Mouse (Mus musculus) urinary bladder, postnatal 4 days (tissue): ENCODE data around the gene Erv3.
A peak's percentile ranks its signal among the peaks of the same experiment; 100 is the strongest.

Experiments
- DNase-seq, 2 experiments: peaks; one replicate each; pipeline ENCODE4 v3.0.0; 2021 to 2022; ENCODE audit warnings: low spot score in 2 of 2

Gene Erv3

DNA sequence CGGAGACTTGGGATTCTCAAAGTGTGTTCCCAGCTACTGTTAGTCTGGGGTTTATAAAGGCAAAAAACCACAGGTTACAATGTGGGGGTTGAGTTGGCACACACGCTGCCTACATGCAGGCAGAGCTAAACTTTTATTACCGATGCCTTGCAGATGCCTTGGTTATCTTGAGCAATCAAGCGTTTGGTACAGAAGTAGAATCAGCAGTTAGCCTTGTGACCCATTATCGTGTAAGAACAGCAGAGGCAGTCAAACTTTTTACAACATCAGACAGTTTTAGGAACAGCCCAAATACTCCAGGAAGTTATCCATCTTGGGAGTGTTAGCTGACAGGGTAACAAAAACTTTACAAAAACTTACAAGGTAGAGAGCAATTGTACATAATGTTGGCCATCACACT, at the start of gene Erv3:
Gene Erv3, minus strand, starts transcription at position 27 of the 400 bp plus-strand sequence.
- DNase-seq: no peak

GRCm38 (mm10) chr2:131908906-131909305, 49.4 kb upstream of the Erv3 start:
- DNase-seq: no peak

DNA sequence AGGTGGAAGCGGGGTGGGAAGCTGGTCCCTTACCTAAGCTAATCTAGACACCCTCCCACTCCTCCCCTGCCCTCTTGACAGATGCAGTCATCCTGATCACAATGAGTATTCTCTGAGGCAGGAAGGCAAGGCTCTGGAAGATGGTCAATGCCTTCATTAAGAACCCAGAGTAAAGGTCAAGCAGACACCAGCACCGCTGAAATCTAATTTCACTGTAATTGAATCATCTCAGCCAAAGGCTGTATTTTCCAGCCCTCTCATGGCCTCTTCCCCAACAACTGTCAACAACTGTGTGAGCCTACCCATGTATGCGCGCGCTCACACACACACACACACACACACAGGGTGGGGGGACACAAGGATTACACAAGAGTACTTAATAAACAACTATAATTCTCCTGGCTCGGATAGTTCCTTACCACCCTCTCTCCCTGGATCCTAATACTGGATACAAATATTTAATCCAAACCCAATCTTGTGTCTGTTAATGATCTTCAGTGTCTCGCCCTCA, 48.9 kb upstream of the Erv3 start:
- no peak for DNase-seq

DNA sequence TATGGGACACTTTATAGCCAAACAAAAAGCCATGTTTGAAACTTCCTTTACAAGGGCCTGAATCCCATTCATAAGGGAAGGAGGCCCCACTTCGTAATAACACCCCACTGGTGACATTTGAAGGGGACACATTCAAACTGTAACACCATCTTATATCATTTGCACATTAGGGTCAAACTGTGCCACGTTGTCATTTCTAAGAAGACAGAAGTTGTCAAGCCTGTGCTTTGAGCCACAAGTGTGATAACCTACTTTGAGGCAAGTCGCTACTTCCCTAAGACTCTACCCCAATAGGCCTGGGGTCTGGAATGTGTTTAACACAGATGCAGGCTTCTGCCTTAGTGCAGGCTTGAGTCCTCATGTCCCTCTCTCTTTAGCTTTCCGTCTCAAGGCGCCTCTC, 47.8 kb upstream of the Erv3 start:
- DNase-seq: no peak

- DNase-seq: no peak
Measured at GRCm38 (mm10) chr2:131906846-131907245, 47.3 kb upstream of the Erv3 start.

- no peak for DNase-seq
Measured at GRCm38 (mm10) chr2:131906266-131906665, 46.7 kb upstream of the Erv3 start.

DNA sequence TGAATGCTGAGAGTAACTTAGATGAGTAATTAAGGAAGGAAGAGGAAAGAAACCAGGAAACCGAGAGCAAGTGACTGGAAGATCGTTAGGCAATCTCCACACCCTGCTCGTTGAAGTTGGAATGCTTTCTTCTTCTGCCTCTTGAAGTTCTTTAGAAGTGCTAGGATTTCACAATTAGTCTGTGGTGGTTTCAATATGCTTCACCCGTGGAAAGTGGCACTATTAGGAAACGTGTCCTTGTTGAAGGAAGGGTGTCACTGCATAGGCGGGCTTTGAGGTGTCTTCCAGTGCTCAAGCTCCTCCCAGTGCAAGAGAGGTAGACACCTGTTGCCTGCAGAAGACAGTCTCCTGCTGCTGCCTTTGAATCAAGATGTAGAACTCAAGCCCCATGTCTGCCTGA, 46.2 kb upstream of the Erv3 start:
- no peak for DNase-seq

DNA sequence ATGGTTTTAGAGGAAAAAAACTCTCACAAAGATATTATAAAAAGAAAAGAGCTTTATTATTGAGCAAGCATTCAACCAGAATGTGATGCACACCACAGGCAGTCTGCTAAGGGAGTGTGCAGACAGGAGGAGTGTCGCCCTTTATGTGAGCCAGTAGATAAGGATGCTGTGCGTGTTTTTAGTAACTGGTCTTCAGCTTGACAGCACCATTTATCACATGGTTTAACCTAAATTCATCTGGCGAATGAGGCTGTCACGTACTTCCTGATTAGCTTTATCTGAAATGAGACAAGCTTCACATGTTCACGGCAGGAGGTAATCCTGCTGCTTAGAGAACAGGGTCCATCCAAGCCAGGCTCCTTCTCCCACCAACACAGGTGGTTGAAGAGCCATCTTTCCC, 45.5 kb upstream of the Erv3 start:
- DNase-seq: no peak

DNA sequence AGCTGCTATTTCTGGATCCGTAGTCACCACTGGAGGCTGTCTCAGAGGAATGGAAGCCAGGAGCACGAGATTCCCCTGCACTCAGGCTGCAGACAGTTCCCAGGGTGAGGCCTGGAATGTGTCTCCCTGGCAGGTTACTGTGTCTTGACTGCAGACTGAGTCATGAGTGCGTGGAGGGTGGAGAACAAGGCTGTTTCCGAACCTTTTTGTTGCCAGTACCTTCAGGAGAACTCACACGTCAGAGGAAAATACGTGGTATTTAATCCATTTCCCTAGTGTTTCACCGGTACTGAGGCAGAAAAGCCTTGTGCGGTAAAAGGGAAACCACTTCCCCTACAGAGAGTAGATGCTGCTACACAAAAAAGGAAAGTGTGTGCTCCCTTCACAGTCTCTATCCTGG, 43.3 kb upstream of the Erv3 start:
- DNase-seq: peak in 1 of 2 experiments; percentile 48

DNA sequence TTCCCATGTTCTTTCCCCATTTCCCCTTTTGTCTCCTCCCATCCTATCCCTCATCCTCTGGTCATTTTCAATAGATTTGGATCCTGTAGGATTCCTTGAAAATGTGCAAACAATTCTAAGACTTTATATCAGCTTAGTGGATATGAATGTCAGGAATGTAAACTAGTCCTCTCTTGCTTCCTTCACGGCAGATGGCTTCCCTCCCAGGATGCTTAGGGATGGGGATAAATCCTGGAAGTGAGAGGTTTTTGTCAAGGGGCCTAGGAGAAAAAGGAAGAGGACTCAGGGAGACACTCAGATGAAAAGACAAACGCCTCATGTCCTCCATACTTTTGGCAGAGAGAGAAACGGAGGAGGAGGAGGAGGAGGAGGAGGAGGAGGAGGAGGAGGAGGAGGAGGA, 42.9 kb upstream of the Erv3 start:
- DNase-seq: no peak

- DNase-seq: no peak
Measured at GRCm38 (mm10) chr2:131897336-131898109, 38.0 kb upstream of the Erv3 start.

DNA sequence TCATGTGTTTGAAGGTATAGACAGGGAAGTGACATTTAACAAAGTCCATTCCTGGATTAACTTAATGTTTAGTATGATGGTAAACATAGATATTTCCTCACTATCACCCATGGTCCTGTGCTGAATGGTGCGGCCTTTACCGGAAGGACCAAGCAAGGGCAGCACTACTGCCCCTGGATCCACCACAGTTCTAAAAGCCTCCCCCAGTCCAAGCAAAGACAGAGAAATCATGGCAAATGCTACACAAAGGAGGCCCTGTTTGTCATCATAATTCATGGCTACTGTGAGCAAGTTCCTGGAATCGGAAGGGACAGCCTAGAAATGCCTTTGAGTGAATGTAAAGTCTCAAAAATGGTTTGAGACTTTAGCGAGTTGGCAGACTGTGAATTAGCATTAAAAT, 36.5 kb upstream of the Erv3 start:
- DNase-seq: no peak

GRCm38 (mm10) chr2:131895106-131895505, 35.6 kb upstream of the Erv3 start:
- DNase-seq: no peak

DNA sequence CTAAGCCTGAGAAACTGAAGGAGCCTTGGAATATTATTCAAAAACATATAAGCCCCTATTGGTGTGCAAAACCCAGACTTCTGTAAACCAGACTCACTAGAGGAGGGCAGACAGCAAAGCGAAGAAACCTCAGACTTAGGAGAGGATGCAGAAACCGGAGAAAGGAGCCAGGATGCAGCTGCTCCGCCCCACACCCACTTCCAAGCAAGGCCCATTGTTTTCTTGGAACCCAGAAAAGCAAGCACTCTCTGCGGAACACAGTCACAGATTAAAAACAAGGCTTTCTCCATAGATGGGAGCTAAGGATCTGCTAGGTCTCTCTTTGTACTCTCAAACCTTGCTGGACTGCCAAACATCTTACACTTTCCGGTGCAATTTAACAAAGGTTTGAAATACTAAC, 33.0 kb upstream of the Erv3 start:
- DNase-seq: no peak

DNA sequence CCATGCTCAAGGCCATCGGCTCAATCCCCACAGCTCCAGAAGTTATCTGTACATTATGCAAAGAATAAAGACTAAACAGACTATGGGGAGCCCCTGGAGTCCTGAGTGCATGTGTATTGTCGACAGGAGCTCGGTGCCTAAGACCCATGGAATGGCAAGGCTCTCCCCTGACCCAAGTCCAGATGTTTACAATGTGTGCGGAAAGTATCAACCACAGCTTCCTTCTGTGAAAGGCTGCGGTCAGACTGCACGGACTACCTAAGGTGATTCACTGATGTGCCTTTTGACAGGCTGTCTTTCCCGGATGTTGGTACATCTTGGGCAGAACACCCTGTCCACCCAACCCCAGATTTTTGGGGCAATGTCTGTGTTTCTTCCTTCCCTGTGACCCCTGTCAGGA, 28.7 kb upstream of the Erv3 start:
- no peak for DNase-seq

GRCm38 (mm10) chr2:131886503-131887160, 27.1 kb upstream of the Erv3 start:
- DNase-seq: no peak

DNA sequence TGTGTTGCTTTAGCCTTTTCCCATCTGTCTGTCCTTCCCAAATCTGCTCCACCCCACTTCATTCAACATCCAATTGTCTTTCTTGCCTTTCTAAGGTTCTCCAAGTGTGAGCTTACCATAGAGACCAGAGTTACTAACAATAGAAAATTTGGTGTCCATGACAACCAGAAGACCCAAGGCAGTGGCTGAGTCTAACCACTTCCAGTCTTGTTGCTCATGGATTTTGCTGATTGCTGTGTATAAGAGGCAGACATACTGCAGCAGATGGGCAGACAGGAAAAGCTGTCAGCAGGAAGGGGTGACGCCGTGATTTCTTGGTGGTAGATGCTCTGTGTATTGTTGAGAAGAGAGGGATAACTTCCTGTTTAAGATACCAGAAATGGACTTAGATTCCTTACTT, 23.6 kb upstream of the Erv3 start:
- DNase-seq: no peak

DNA sequence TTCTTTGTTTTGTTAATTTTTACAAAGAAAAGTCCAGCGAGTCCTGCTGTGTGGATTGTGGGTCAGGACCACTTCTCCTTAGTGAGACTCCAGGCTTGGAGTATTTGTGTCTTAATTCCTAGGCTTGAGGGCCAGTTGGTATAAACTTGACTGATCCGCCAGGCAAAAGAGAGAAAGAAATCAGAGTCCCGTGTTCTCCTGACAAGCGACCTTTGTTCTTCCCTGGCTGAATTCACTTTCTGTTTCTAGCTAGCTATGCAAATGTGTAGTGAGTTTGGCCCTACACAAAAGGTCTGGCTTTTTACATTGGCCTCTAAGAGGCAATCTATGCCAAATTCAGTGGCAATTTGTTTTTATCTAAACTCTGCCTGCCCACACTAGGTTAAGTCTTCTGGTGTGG, 22.2 kb upstream of the Erv3 start:
- DNase-seq: no peak

DNA sequence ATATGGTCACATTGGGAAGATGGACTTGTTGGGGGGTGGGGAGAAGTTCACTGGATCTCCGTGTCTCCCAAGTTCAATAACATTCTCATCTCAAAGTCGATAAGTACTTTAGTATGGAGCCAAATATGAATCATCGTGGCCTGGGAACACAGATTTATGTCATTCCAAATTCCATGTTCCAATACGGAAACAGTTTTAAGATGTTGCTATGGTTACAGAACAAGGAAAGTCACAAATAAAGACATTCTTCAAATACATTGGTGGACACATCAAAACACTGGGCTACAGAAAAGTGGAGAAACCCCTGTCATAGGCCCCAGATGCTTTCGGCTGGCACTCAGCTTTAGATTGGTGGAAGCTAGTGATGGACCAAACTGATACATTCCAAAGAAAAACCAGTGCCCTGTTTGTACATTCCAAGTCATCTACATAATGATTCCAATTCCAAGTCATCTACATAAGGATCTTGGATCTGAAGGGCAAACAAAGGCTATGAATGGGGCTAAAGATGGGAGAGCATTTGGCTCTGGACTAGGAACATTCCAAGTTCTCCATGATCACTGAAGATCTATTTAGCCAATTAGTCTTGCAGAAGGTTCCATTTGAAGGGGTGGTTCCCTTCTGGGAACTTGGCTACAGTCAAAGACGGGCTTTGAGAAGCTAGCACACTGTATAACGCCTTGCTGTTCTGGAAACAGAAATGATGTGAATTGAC, 17.2 kb upstream of the Erv3 start:
- no peak for DNase-seq

GRCm38 (mm10) chr2:131873376-131873775, 13.8 kb upstream of the Erv3 start:
- no peak for DNase-seq

DNA sequence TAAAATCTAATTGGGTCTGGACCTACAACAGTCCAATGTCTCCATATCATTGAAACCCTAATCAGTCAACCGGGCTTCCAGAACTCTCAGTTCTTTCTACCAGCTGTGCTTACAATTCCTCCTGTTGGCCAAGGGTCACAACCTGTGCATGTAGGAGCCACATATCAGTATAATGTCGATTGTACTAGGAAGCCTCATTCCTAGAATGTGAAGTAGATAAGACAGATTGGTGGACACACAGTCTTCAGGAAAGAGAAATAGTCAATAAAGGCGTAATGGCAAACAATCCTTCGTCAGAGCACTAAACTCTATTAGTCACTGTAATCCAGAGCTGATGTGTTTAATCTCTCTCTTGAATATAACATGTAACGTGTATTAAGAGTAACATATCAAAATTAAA, 9.4 kb upstream of the Erv3 start:
- no peak for DNase-seq

GRCm38 (mm10) chr2:131866676-131867075, 7.1 kb upstream of the Erv3 start:
- no peak for DNase-seq
